Mouse (Mus musculus): Measurements from ENCODE around the gene Gmps. TPM values are rescaled to one million over a fixed set of nuclear protein-coding genes. Genes with fewer than 3 reads are reported as not detected.
A peak's percentile ranks its signal among the peaks of the same experiment; 100 is the strongest.

Gmps gene
- polyA plus RNA-seq, 1 experiment from 2014 or later: 45.8 TPM

GRCm38 (mm10) chr3:63964922-63965249 lies 11.0 kb upstream of the Gmps start:
- no peaks in the 10 kb centered on the region for H3K36me3 ChIP-seq (ENCODE audit: control insufficient read depth, insufficient read depth, low read length)
- H3K9ac ChIP-seq (ENCODE audit: low read depth, low read length): no peak overlapping the region
- peaks cover 7% of the 10 kb centered on the region; the same call in 1 of the 2 replicates for H3K4me1 ChIP-seq (ENCODE audit: control insufficient read depth, insufficient read depth, low read length)
- no peak for ATAC-seq (replicated peaks; ENCODE audit: insufficient number of reproducible peaks, low FRiP score, low TSS enrichment)
- H3K4me3 ChIP-seq (ENCODE audit: low read depth, low read length): peak overlapping the region; percentile 89
- H3K9me3 ChIP-seq (replicated peaks; ENCODE audit: control insufficient read depth, low read length): no peaks in the 10 kb centered on the region
- peak overlapping the region; percentile 50; the same call in 1 of the 2 replicates for H3K27ac ChIP-seq (ENCODE audit: low read depth, low read length)
- H3K27me3 ChIP-seq (ENCODE audit: control insufficient read depth, insufficient read depth, low read length): peaks cover 3% of the 10 kb centered on the region; the same call in 1 of the 2 replicates
- WGBS (ENCODE audit: insufficient replicate concordance): 81% methylated on average over 6 of the region's 6 CpGs
- peak overlapping the region; percentile 88 for H3K4me2 ChIP-seq

GRCm38 (mm10) chr3:63965929-63966328 lies 10.0 kb upstream of the Gmps start:
- no peak overlapping the region for H3K9ac ChIP-seq (ENCODE audit: low read depth, low read length)
- no peak overlapping the region for H3K4me3 ChIP-seq (ENCODE audit: low read depth, low read length)
- H3K4me2 ChIP-seq: no peak overlapping the region
- no peaks in the 10 kb centered on the region for H3K9me3 ChIP-seq (replicated peaks; ENCODE audit: control insufficient read depth, low read length)
- H3K27ac ChIP-seq (ENCODE audit: low read depth, low read length): no peak overlapping the region
- H3K36me3 ChIP-seq (ENCODE audit: control insufficient read depth, insufficient read depth, low read length): no peaks in the 10 kb centered on the region
- no peak for ATAC-seq (replicated peaks; ENCODE audit: insufficient number of reproducible peaks, low FRiP score, low TSS enrichment)
- H3K4me1 ChIP-seq (ENCODE audit: control insufficient read depth, insufficient read depth, low read length): peaks cover 7% of the 10 kb centered on the region; the same call in 1 of the 2 replicates
- peaks cover 3% of the 10 kb centered on the region; the same call in 1 of the 2 replicates for H3K27me3 ChIP-seq (ENCODE audit: control insufficient read depth, insufficient read depth, low read length)
- 70% methylated on average over 2 of the region's 2 CpGs for WGBS (ENCODE audit: insufficient replicate concordance)

GRCm38 (mm10) chr3:63977895-63978294 lies 2.0 kb downstream of the Gmps start:
- Histone ChIP-seq H3K36me3 (ENCODE audit: control insufficient read depth, insufficient read depth, low read length) (0 out of 2 replicates have a peak, but pooled peaks cover 6% of the 10 kb centered on the region), H3K9me3 (replicated peaks; ENCODE audit: control insufficient read depth, low read length) (no peaks in the 10 kb centered on the region), H3K4me3 (ENCODE audit: low read depth, low read length) (no peak overlapping the region), H3K4me2 (no peak overlapping the region), H3K27ac (ENCODE audit: low read depth, low read length) (no peak overlapping the region), H3K9ac (ENCODE audit: low read depth, low read length) (no peak overlapping the region), H3K27me3 (ENCODE audit: control insufficient read depth, insufficient read depth, low read length) (no peaks in the 10 kb centered on the region), H3K4me1 (ENCODE audit: control insufficient read depth, insufficient read depth, low read length) (peaks cover 15% of the 10 kb centered on the region)
- WGBS (ENCODE audit: insufficient replicate concordance): 73% methylated on average over 4 of the region's 4 CpGs
- no peak for ATAC-seq (replicated peaks; ENCODE audit: insufficient number of reproducible peaks, low FRiP score, low TSS enrichment)

- H3K27ac ChIP-seq (ENCODE audit: low read depth, low read length): no peak overlapping the region
- H3K4me3 ChIP-seq (ENCODE audit: low read depth, low read length): no peak overlapping the region
- no peak overlapping the region for H3K9ac ChIP-seq (ENCODE audit: low read depth, low read length)
- 89% methylated on average over 1 of the region's 1 CpGs for WGBS (ENCODE audit: insufficient replicate concordance)
- ATAC-seq (replicated peaks; ENCODE audit: insufficient number of reproducible peaks, low FRiP score, low TSS enrichment): no peak
- no peaks in the 10 kb centered on the region for H3K4me1 ChIP-seq (ENCODE audit: control insufficient read depth, insufficient read depth, low read length)
- no peak overlapping the region for H3K4me2 ChIP-seq
- no peaks in the 10 kb centered on the region for H3K27me3 ChIP-seq (ENCODE audit: control insufficient read depth, insufficient read depth, low read length)
- no peaks in the 10 kb centered on the region for H3K9me3 ChIP-seq (replicated peaks; ENCODE audit: control insufficient read depth, low read length)
- H3K36me3 ChIP-seq (ENCODE audit: control insufficient read depth, insufficient read depth, low read length): peaks cover 12% of the 10 kb centered on the region; the same call in 1 of the 2 replicates
Observed at GRCm38 (mm10) chr3:63986656-63987055, 10.8 kb downstream of the Gmps start.

- Histone ChIP-seq H3K4me1 (ENCODE audit: control insufficient read depth, insufficient read depth, low read length) (no peaks in the 10 kb centered on the region), H3K27me3 (ENCODE audit: control insufficient read depth, insufficient read depth, low read length) (no peaks in the 10 kb centered on the region), H3K4me2 (no peak overlapping the region), H3K9me3 (replicated peaks; ENCODE audit: control insufficient read depth, low read length) (no peaks in the 10 kb centered on the region), H3K9ac (ENCODE audit: low read depth, low read length) (no peak overlapping the region), H3K36me3 (ENCODE audit: control insufficient read depth, insufficient read depth, low read length) (peaks cover 17% of the 10 kb centered on the region), H3K27ac (ENCODE audit: low read depth, low read length) (no peak overlapping the region), H3K4me3 (ENCODE audit: low read depth, low read length) (no peak overlapping the region)
- ATAC-seq (replicated peaks; ENCODE audit: insufficient number of reproducible peaks, low FRiP score, low TSS enrichment): no peak
- 87% methylated on average over 3 of the region's 3 CpGs for WGBS (ENCODE audit: insufficient replicate concordance)
Observed at GRCm38 (mm10) chr3:63988722-63989440, 13.0 kb downstream of the Gmps start.

GRCm38 (mm10) chr3:64021436-64021835 lies 45.5 kb downstream of the Gmps start:
- 89% methylated on average over 3 of the region's 3 CpGs for WGBS (ENCODE audit: insufficient replicate concordance)
- H3K36me3 ChIP-seq (ENCODE audit: control insufficient read depth, insufficient read depth, low read length): no peaks in the 10 kb centered on the region
- H3K4me2 ChIP-seq: no peak overlapping the region
- H3K9ac ChIP-seq (ENCODE audit: low read depth, low read length): no peak overlapping the region
- H3K4me1 ChIP-seq (ENCODE audit: control insufficient read depth, insufficient read depth, low read length): no peaks in the 10 kb centered on the region
- H3K27me3 ChIP-seq (ENCODE audit: control insufficient read depth, insufficient read depth, low read length): no peaks in the 10 kb centered on the region
- no peak overlapping the region for H3K4me3 ChIP-seq (ENCODE audit: low read depth, low read length)
- ATAC-seq (replicated peaks; ENCODE audit: insufficient number of reproducible peaks, low FRiP score, low TSS enrichment): no peak
- no peaks in the 10 kb centered on the region for H3K9me3 ChIP-seq (replicated peaks; ENCODE audit: control insufficient read depth, low read length)
- H3K27ac ChIP-seq (ENCODE audit: low read depth, low read length): no peak overlapping the region

- no peaks in the 10 kb centered on the region for H3K27me3 ChIP-seq (ENCODE audit: control insufficient read depth, insufficient read depth, low read length)
- 83% methylated on average over 2 of the region's 2 CpGs for WGBS (ENCODE audit: insufficient replicate concordance)
- no peak overlapping the region for H3K4me2 ChIP-seq
Observed at GRCm38 (mm10) chr3:64021867-64022266, 46.0 kb downstream of the Gmps start.

GRCm38 (mm10) chr3:64029846-64030245 lies 53.9 kb downstream of the Gmps start:
- Histone ChIP-seq H3K4me2 (no peak overlapping the region), H3K27me3 (ENCODE audit: control insufficient read depth, insufficient read depth, low read length) (no peaks in the 10 kb centered on the region), H3K4me3 (ENCODE audit: low read depth, low read length) (no peak overlapping the region), H3K36me3 (ENCODE audit: control insufficient read depth, insufficient read depth, low read length) (no peaks in the 10 kb centered on the region), H3K9ac (ENCODE audit: low read depth, low read length) (no peak overlapping the region), H3K9me3 (replicated peaks; ENCODE audit: control insufficient read depth, low read length) (no peaks in the 10 kb centered on the region), H3K27ac (ENCODE audit: low read depth, low read length) (no peak overlapping the region), H3K4me1 (ENCODE audit: control insufficient read depth, insufficient read depth, low read length) (no peaks in the 10 kb centered on the region)
- no peak for ATAC-seq (replicated peaks; ENCODE audit: insufficient number of reproducible peaks, low FRiP score, low TSS enrichment)
- WGBS (ENCODE audit: insufficient replicate concordance): 97% methylated on average over 4 of the region's 4 CpGs

More at GRCm38 (mm10) chr3:64021867-64022266, 46.0 kb downstream of the Gmps start:
- Histone ChIP-seq H3K36me3 (ENCODE audit: control insufficient read depth, insufficient read depth, low read length) (no peaks in the 10 kb centered on the region), H3K9ac (ENCODE audit: low read depth, low read length) (no peak overlapping the region), H3K27ac (ENCODE audit: low read depth, low read length) (no peak overlapping the region), H3K4me1 (ENCODE audit: control insufficient read depth, insufficient read depth, low read length) (no peaks in the 10 kb centered on the region), H3K9me3 (replicated peaks; ENCODE audit: control insufficient read depth, low read length) (no peaks in the 10 kb centered on the region), H3K4me3 (ENCODE audit: low read depth, low read length) (no peak overlapping the region)
- ATAC-seq (replicated peaks; ENCODE audit: insufficient number of reproducible peaks, low FRiP score, low TSS enrichment): no peak
